Mouse (Mus musculus) naive thymus-derived CD4-positive, alpha-beta T cell, adult 2 months (primary cell): Measurements from ENCODE around the gene Glcci1.

Experiments
- DNase-seq: peaks from one replicate; pipeline ENCODE4 v3.0.0-alpha.2; 2011; ENCODE audit warnings: low read depth

Gene Glcci1

DNA sequence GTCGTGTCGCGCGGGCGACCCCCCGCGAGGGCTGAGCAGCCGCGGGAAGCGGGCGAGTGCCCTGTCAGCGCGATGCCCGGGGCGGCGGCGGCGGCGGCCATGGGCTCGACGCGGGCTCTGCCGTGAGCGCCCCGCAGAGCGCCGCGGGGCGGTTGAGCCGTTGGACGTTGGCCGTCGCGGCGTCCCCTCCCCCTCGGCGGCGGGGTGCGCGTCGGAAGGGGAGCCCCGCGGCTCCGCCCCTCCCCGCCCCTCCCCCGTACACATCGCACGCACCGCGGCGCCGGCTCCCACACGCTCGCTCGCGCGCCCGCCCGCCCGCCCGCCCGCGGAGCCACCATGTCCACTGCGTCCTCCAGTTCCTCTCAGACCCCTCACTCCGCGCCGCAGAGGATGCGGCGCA lies at the start of gene Glcci1:
Gene Glcci1, plus strand, starts transcription at position 50 of the 400 bp plus-strand sequence.
- peak; percentile 82 for DNase-seq

DNA sequence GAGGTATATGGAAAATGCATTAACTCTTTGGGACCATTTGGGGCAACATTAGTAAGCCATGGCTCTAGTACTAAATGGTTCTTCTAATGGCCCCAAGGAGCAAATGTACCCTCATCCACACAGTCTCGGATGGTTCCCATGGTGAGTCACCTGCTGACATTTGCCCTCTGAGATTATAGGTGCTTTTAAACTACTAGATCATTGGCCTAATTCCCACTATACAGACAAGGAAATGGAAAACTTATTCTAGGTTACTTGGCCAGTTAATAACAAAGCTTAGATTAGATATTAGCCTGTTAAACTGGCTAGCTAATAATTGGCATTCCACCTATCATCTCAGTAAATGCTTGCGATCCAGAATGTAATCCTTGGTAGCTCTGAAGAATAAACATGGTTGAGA lies 47.0 kb upstream of the Glcci1 start:
- DNase-seq = no peak

DNA sequence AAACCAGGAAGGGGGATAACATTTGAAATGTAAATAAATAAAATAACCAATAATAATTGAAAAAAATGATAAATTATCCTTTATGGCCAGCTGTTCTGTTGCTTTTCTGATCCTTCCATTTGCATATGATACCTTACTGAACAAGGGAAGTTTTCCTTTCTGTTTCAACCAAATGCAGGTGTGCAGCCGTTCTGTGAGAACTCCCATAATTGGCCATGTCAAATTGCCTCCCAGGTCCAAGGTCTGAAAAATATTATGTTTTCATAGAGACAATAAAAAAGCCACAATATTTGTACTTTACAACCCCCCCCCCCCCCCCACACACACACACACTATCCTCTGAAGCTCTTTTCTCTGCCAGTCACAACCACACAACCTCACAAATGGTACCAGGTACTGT lies 44.0 kb upstream of the Glcci1 start:
- no peak for DNase-seq

DNA sequence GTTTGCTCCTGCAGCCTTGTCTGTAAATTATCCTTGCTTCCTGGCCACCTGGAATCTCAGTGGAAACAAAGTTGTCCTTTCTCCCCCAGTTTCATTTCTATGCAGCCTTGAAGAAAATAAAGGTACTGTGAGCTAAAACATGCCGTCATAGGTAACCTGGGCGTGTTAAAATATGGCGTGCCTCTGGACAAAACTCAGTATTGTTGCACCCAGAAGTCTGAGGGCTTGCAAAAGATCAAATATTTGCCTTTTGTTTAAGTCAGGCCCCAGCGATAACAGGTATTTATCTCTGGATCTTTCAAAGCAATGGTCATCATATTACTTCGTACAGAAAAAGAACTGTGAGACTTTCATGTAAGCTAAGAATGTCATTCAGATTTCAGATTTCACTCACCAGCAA lies 43.4 kb upstream of the Glcci1 start:
- DNase-seq = no peak

DNA sequence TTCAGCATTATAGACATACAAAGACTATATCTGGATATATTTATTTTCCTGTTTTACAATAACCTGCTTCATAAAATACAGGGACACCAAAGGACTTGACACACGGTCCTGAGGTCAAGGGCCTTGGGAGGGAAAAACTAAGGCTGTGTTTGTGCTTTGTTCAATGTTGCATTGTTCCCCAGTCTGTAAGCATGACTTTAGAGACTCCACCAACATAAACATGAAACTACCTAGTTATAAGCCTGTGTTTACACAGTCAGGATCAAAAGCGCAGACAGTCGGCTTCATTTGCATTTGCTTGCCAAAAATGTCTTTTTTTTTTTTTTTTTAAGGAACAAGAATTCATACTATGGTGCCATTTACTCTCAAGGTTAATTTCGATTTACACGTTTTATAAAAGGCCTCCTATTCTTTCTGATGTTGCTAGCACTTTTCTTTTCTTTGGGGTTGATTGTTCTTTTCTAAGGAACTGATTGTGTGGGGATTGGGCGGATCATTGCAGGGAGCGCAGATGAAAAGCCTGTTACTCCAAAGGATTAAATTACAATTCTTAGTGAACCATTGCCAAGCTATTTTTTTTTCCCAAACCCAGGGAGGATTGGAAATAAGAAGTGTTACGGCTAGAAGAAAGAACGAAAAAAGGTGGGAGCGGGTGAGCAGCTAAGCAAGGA lies 41.6 kb upstream of the Glcci1 start:
- no peak for DNase-seq

DNA sequence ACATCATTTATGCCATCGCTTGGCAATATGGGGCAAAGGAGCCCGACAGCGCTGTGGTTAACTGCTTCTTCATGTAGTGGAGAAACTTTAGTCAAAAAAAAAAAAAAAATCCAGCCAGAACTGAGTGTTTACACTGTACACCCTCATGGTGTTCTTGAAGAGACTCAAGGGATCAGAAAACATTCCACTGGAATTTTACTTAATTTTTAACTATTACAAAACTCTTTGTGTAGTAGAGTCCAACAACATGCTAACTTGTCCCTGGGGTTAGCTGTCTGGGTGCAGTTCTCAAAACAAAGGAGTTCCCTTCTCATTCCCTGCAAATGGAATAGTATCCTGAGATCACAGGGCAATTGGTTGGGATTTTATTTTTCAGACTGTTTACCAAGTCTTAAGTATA lies 39.5 kb upstream of the Glcci1 start:
- DNase-seq = no peak

DNA sequence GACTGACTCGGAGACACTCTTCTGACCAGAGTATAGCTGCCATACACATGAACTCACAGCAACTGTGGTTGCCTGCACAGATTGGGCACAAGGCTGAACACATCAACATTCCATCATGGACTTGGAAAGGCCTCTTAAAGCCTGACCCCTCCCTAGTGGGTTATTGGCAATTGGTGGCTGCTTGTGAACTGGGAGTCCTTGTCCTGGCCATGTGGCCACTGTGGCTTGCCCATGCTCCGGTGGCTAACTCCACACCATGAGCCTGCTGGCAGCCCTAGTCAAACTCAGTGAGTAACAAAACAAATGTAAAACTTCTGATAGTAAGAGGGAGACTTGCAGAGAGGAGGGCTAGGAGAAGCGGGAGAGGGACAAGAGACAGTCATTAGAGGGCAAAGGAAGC lies 37.3 kb upstream of the Glcci1 start:
- DNase-seq = no peak

DNA sequence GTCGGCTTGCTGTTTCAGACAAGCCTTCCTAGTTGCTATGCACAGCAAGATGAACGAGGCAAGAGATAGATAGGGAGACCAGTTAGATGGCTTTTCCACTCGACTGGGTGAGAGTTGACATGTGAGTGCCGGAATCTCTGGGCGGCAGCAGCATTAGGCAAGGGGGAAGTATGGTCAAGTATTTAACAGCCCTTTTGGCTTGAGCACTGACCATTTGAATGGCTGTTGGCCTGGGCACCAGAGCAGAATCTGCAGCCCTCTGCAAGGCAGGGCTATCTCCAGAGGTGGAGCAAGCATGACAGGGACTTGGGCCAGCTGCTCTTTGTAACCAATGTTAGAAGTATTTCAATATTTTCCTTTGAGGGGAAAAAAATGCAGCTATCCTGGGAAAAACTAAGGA lies 36.5 kb upstream of the Glcci1 start:
- no peak for DNase-seq

DNA sequence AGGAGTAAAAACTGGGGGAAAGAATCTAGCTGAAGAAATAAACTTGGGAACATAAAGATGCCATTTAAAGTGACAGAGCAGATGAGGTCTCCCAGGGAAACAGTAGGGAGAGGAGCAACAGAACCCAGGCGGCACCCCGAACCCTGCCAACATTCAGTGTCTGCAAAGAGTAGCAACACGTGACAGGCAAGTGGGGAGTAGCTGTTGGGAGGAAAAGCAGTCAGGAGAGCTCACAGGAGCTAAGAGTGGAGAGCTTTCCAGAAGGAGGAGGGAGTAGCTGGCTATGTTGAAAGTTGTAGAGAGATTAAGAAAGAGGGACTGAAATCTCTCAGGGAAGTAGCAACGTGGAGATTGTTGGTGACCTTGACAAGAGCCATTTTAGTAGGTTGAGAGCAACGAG lies 35.9 kb upstream of the Glcci1 start:
- no peak for DNase-seq

DNA sequence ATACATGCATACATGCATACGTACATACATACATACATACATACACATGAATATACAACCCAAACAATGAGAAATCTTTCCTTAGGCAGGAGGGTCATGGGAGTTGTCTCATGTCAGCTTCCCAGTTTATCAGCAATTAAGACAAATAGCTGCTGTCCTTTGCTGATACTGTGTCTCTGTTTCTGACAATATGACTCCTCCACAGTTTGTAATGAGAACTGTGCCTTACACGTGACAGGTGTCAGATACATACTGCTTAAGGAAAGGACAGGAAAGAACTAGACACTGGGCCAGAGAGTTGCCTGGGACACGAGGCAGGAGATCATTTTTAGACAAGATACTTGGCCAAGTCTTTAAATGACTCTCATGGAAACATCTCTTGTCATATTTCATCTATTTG lies 35.1 kb upstream of the Glcci1 start:
- DNase-seq = no peak

DNA sequence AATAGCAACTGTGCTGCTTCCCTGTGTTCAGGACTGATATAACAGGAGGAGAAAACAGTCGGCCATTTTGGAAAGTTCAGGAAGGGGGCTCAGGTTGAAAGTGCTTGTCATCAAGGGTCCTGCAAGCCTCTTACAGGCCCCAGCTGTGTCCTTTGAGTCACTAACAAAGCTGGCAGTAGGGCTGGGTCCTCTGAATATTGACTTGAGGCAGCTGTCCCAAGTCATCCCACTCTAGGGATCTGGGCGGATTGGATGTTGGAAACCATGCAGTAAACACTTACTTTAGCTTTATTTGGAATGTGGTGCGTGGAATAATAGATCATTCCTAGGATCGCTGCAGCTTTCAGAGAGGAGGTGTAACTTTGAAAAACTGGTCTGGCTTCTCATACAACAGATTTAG lies 34.6 kb upstream of the Glcci1 start:
- no peak for DNase-seq

DNA sequence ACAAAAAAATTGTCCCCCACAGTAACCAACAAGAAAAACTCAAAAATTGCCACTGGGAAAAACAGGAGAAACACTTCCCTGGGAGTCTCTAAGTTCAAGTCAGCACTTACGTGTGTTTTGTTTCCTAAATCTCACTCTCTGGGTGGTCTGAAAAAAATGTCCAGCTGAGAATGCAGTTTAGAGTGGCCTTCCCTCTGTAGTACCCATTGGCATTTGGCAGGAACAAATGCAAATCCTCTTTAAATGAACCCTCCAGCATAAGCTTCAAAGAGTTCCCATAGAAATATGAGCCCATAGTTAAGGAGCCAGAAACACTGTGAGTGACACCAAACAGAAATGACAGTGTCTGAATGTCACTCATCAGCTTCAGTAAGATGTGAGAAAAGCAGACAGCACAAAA lies 30.2 kb upstream of the Glcci1 start:
- DNase-seq = no peak

DNA sequence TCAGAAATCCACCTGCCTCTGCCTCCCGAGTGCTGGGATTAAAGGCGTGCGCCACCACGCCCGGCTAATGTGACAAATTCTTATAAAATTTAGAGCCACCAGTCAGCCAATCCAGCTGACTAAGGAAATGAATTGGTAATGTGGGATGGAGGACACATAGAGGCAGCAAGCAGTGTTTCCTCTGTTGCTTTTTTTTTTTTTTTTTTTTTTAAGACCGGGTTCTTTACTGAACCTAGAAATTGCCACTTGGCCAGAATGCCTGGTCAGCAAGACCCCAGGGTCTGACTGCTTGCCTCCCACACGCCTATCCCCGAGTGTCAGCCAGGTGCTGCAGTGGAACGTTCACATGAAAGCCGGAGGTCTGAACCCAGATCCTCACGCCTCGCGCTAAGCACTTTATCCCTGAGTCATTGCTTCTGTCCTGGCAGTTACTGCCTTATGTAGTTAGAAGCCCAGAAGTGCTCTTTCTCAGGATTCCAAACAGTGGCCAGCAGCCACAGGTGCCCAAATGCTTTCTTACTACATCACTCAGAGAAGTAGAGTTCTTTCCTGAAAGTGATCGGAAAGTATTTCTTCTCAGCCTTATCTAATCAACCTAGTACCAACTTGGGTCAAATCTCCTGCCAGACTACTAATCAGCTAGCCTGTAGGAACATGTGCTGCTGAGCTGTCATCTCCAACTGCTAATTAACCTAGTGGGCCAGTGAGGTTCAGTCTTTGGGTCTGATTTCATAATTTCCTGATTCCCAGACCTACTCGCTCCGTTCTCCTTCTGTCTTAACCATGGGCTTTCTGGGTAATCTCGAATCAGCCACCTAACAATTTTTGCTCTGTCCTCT lies 24.7 kb upstream of the Glcci1 start:
- DNase-seq = peak; percentile 62

DNA sequence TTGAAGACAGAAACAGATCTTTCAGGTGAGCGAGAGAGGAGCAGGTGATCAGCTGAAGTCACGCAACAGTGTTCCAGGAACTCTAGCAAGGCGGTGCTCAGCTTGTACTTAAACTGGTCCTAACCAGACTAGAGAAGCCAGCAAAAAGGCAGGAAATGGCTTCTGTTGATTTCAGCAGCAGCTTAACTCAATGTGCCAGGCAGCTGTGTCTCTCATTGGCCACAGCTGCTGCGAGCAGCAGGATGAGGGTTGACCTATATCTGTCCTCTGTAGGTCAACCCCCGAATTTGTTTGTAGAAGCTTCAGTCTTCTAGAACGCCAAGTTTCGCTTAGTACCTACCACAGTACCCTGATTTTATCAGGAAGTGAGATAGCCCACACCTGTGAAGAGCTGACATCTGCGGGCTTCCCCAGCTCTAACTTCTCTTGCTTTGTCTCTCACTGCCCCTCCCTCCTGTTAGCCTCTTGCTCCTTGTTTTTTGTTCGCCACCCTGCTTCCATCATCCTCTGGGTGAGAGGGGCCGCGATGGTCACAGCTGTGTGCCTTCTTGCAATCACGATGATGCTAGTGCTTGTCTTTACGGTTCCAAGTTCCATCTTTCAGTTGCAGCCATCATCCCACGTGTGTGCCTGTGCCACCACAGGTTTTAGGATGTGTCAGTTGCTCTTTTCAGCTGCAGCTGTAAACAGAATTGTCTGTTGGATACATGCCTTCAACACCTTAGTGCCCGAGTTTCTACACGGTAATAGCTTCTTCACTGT lies 23.8 kb upstream of the Glcci1 start:
- peak; percentile 90 for DNase-seq

DNA sequence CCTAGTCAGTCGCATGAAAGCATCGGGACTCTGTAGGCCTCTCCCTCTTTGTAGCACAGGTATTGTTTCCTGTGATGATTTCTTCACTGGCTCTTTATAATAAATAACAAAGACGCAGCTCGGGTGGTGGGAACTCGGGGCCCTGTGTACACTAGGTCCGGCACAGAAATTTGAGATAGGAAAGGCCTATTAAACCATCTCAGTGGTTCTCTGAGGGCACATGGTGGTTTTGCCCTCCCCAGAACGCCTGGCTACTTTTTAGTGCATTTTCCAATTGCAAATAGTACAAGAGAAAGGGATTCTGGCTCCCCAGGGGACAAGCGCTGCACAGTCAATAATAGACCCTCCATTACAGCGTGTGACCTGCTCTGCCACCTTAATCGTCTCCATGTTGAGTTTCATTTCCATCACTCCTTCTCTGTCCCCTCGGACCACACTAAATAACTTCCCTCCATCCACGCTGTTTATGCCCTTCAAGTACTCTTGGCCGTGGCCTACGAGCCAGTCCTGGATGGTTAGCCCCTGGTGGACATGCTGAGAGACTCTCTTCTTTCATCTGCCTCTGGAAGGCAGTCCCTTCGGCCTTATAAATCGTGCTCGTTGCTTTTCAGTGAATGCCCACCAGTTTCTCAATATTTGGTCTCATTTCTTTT lies 22.9 kb upstream of the Glcci1 start:
- DNase-seq = no peak

DNA sequence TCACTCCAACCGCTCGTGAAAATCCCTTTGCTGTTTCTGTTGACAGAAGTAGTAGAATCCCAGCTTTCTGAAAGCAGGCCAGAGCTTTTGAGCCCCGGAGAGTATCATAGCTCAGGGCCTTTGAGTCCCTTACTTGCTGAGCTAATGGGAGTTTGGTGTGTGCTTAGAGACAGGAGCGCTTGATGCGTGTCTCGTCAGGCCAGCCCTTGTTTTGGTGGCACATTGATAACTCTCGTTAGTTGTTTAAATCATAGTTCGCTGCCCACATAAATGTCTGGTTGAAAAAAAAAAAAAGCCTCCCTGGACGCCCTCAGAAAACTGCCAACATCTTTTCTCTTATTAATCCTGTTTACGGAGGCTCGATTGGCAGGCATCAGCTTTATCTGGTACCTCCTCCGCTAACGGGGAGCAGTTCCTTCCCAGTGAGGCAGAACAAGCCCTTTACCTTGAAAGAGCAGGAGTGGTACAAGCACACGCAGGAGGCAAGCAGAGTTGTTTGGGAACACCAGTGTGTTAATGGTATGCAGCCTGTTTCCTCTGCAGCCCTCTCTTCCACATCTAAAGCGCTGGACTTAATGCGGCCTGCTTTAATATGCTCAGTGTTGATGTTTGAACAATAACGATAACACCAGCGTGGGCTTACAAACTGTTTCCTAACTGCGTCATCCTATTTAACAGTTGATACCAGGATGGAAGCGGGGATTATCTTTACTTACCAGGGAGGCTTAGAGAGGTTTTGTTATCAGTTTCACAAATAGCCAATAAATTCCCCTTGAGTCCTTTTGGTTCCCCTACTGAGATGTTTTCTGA lies 22.2 kb upstream of the Glcci1 start:
- no peak for DNase-seq

DNA sequence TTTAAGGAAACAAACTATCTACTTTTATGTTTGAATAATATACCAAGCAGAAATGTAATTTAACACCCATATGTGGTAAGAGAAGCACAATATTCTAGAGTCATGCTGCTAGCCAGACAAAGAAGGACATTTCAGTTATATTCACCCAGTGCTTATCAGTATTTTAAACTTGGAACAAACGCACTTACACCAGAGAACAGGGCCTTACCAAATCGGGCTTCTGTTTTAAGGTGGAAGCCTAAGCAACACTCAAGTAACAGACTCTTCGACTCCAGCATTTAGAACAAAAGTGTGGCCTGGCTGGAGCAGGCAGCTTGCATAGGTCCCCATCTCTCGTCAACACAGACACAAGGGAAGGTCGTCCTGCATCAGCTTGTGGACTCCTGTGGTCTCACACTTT lies 21.2 kb upstream of the Glcci1 start:
- DNase-seq = no peak

DNA sequence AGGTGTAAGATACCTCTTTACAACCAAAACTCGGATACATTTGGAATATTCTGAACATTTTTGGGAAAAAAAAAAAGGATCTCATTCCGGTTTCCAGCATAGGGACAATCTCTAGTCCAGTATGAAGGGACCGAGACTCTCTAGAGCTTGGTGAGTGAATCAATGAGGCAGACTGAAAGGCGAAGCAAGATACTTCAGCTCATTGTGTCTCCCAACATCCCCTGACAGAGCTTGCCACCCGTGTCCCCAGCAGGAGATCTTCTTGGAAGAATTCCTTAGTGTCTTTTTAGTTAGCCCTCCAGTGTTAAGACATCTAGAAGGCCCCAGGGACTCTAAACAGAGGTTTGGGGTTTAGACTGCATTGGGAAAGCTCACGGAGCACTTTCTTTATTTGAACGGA lies 20.1 kb upstream of the Glcci1 start:
- no peak for DNase-seq

DNA sequence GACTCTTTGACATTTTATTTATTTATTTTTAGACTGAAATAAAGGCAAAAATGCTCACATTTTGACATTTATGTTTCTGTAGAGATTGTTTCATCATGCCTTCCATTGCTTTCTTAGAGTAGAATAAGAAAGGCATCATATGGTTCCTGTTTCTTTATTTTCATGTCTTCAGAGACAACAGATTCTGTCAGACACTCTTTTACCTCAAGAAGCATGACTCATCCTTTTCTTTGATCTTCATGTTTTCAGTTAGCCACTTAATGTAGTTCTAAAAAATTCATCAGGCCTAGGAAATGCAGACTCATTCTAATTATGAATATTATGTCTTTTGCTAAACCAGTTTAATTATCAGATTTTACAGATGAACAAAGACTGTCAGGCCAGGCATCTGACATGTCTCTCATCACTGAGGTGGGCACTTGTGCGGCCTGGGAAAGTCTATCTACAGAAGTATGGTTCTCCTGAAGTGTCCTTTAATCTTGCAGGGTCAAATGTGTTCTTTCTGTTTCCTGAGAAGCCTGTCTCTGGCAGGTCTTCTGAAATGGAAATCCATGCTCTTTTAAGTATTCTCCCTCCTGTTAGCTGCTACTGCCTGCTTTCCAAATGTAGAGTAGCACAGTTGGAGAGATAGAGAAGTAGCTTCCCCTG lies 19.3 kb upstream of the Glcci1 start:
- no peak for DNase-seq

DNA sequence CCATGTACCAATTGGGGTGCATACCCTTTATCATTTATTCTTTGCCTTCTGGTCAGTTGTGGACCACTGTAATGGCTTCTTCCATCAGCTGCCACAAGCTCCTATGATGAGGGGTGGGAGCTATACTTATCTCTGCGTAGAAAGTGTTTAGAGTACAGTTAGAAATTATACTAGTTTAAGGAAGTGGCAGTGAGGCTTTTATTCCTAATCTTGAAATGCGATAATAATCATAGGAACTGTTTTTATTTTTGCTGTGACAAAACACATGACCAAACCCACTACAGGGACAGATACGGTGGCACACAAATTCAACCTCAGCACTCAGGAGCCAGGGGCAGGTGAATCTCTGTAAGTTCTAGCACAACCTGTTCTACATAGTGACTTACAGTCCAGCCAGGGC lies 17.2 kb upstream of the Glcci1 start:
- no peak for DNase-seq
